Mouse (Mus musculus) E14TG2a.4 (cell line): Measurements from ENCODE around the gene Mrtfa.

Experiments
- CTCF ChIP-seq: conservative IDR thresholded peaks from 2 replicates; pipeline ENCODE4 v1.5.1; 2014; ENCODE audit warnings: low read length
- NANOG ChIP-seq: IDR thresholded peaks from 2 replicates; pipeline ENCODE4 v1.6.1; 2014; ENCODE audit warnings: borderline replicate concordance, low read length, mixed read lengths

DNA sequence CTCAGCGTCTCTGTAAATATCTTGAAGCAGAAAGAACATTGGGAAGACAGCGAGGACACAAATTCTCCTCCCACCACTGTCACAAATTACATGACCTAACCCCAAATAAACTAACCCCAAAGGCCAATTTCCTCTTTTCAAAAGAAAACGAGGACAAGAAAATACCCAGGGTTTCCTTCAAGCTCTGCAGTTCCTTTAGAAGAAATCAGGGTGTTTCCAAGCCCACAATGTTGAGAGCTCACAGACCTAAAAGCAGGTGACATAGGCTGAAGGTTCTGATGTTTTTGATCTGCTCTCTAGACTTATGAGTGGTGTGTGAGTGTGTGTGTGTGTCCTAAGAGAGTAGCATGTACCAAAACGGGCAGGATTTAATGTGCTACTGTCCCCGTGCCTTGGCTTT is 89.2 kb downstream of the Mrtfa start:
- TF ChIP-seq CTCF (no peak), NANOG (no peak)
